Mouse (Mus musculus) heart, adult 18-20 months (tissue): ENCODE measurements around the gene Igfbp5. TPM values are rescaled to one million over a fixed set of nuclear protein-coding genes. Genes with fewer than 3 reads are reported as not detected.

Experiments used
- DNase-seq, 2 experiments: peaks; one replicate each; pipeline ENCODE4 v3.0.0; 2021 to 2022; ENCODE audit warnings: mixed read lengths in 1 of 2
- total RNA-seq, 2 experiments: library from RNA; stranded (reverse); gene quantifications; 2 replicates each; pipeline ENCODE4 v1.2.3; 2021

Igfbp5 gene
- total RNA-seq, 2 experiments from 2014 or later: 80.7 to 123 TPM

DNA sequence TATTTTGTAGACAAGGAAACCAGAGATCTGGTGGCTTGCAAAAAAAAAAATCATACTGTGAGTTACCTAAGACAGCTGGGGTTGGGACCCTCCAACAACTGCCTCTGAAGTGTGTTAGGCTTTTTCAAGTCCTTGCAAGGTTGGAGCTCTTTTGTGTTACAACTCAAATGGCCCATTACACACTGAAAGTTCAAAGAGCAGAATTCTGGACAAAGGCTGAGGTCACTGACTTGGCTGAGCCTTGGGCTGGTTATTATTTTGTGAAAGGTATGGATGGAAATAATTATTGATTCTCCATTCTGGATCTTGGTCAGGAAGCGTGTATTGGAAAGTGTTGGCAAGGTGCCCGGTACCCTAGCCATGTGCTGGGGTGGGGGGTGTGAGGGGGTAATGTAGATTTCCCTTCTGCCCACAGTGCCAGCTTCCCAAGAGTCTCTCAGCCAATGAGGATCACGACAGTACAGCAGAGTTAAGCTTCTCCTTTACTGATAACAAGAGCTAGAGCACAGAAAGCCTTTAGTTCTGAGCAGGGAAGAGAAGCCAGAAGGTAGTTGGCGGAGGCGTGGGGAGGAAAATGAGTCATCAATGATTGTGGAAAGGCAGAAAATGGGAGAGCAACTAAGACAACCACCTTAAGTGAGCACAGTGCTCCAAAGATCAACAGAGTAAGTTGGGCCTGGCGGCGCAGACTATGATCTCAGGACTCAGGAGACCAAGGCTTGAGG, 64.6 kb downstream of the Igfbp5 start:
- DNase-seq: no peak

DNA sequence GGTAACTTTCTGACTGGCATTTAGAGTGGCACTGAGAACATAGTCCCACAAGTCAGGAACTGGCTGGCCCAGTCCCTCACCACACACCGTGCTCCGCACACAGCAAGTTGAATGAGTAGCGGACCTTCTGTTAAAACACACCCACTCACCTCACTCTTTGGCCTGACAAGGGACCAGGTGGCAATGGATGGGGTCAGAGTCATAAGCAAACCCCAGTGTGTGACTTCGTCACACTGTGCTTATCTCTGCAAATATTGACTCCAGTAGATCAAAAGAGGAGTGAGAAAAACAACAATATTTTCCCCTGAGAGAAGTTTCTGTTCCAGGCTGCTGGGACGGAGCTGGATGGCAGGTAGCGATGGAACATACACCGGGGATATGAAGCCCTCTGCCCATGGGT, 65.4 kb downstream of the Igfbp5 start:
- DNase-seq: no peak

Other genes starting within 250 kb of the Igfbp5 start
- gene Ankar, start 174.3 kb downstream of the Igfbp5 start, total RNA-seq: not detected
- 100 to 1,000 TPM; 674 to 726 TPM for gene Rpl37a, start 163.6 kb downstream of the Igfbp5 start, total RNA-seq
- under 1 TPM; 0.37 to 0.51 TPM for gene Igfbp2, start 50.4 kb downstream of the Igfbp5 start, total RNA-seq
- gene Tnp1, start 141.0 kb upstream of the Igfbp5 start, total RNA-seq: not detected